Comparison of ENCODE assay signal across 35 mouse cellular contexts in the genomic region with DNA sequence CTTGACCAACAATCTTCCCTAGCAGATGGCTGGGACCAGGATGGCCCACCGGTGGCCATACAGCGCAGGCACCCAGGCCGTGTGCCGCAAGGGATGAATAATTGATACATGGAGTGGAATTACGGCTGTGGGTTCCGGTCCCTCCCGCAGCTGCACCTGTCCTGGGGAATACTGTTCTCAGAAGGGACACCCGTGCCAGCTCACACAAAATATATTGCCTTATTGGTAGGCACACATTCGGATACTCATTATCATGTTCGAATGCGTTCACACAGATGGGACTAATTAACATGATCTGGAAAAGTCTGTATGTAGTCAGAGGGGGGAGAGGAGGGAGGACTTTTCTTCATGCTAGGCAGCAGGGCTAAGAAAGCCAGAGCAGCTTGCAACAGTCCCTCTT. TPM values are rescaled to one million over a fixed set of nuclear protein-coding genes. Genes with fewer than 3 reads are reported as not detected.
DNase-seq lines count a peak whose midpoint lies in the region; ATAC-seq and TF ChIP-seq lines count a peak whose summit lies in the region.
"Had no signal": no experiment of that assay in that cellular context is flagged by ENCODE, and none has a peak within 500 bp of the region (broad histone marks: within the 10 kb centered on the region; RNA-seq: fewer than 3 reads in every experiment).

No protein-coding gene starts in this region.

- no peak overlapping the region for H3K4me3 ChIP-seq in forebrain, embryonic 15.5 days
- no peak overlapping the region for H3K4me3 ChIP-seq in forebrain, embryonic 10.5 days
- no peak overlapping the region for H3K4me3 ChIP-seq in layer of hippocampus, adult 2 months
- no peak overlapping the region for H3K4me3 ChIP-seq in neural tube, embryonic 12.5 days
- no peak overlapping the region for H3K4me3 ChIP-seq in neural tube, embryonic 15.5 days (replicated peaks)
- no peak overlapping the region for H3K4me3 ChIP-seq in neural tube, embryonic 14.5 days (ENCODE audit: low read depth, low read length)
- H3K4me3 ChIP-seq: embryonic facial prominence, embryonic 12.5 days; heart, embryonic 13.5 days; hindbrain, embryonic 12.5 days had no signal

- H3K27me3 ChIP-seq in forebrain, embryonic 15.5 days, result no peaks in the 10 kb centered on the region
- no peaks in the 10 kb centered on the region for H3K27me3 ChIP-seq in forebrain, embryonic 10.5 days (ENCODE audit: poor library complexity, severe bottlenecking)
- no peaks in the 10 kb centered on the region for H3K27me3 ChIP-seq in neural tube, embryonic 12.5 days (replicated peaks)
- H3K27me3 ChIP-seq in neural tube, embryonic 15.5 days (replicated peaks), result no peaks in the 10 kb centered on the region
- H3K27me3 ChIP-seq in neural tube, embryonic 14.5 days (ENCODE audit: control insufficient read depth, insufficient read depth, low read length), result no peaks in the 10 kb centered on the region
- H3K27me3 ChIP-seq: hindbrain, embryonic 12.5 days; Patski had no signal

- H3K9ac ChIP-seq in forebrain, embryonic 15.5 days (replicated peaks), result no peak overlapping the region
- H3K9ac ChIP-seq in neural tube, embryonic 12.5 days, result no peak overlapping the region
- no peak overlapping the region for H3K9ac ChIP-seq in neural tube, embryonic 15.5 days (replicated peaks)
- no peak overlapping the region for H3K9ac ChIP-seq in neural tube, embryonic 14.5 days (replicated peaks; ENCODE audit: low read depth, low read length)
- H3K9ac ChIP-seq: embryonic facial prominence, embryonic 12.5 days; heart, embryonic 13.5 days; hindbrain, embryonic 12.5 days; liver, embryonic 14.5 days had no signal

- H3K27ac ChIP-seq in forebrain, embryonic 15.5 days (replicated peaks), result peak overlapping the region; percentile 56
- H3K27ac ChIP-seq in forebrain, embryonic 10.5 days, result no peak overlapping the region
- H3K27ac ChIP-seq in layer of hippocampus, adult 2 months, result no peak overlapping the region
- no peak overlapping the region for H3K27ac ChIP-seq in neural tube, embryonic 12.5 days
- no peak overlapping the region for H3K27ac ChIP-seq in neural tube, embryonic 15.5 days (replicated peaks)
- H3K27ac ChIP-seq in neural tube, embryonic 14.5 days (ENCODE audit: low read depth, low read length), result no peak overlapping the region
- H3K27ac ChIP-seq: embryonic facial prominence, embryonic 12.5 days; heart, embryonic 13.5 days; hindbrain, embryonic 12.5 days; liver, embryonic 14.5 days; macrophage; stomach, postnatal 0 days had no signal

- WGBS in forebrain, embryonic 15.5 days, result 57% methylated on average over 11 of the region's 11 CpGs
- 92% methylated on average over 11 of the region's 11 CpGs for WGBS in forebrain, embryonic 10.5 days
- 62% methylated on average over 11 of the region's 11 CpGs for WGBS in neural tube, embryonic 12.5 days
- 27% methylated on average over 11 of the region's 11 CpGs for WGBS in neural tube, embryonic 15.5 days
- 42% methylated on average over 11 of the region's 11 CpGs for WGBS in neural tube, embryonic 14.5 days

- peaks cover 11% of the 10 kb centered on the region for H3K4me1 ChIP-seq in forebrain, embryonic 15.5 days
- H3K4me1 ChIP-seq in forebrain, embryonic 10.5 days, result peaks cover 15% of the 10 kb centered on the region
- peaks cover 18% of the 10 kb centered on the region; the same call in 1 of the 2 replicates for H3K4me1 ChIP-seq in neural tube, embryonic 12.5 days
- no peaks in the 10 kb centered on the region for H3K4me1 ChIP-seq in neural tube, embryonic 15.5 days
- H3K4me1 ChIP-seq in neural tube, embryonic 14.5 days (ENCODE audit: control insufficient read depth, insufficient read depth, low read length), result no peaks in the 10 kb centered on the region
- H3K4me1 ChIP-seq: hindbrain, embryonic 12.5 days had no signal

- no peak for DNase-seq in forebrain, embryonic 10.5 days (ENCODE audit: extremely low spot score, low spot score)
- DNase-seq in layer of hippocampus, adult 9-11 months, result peak; percentile 25
- no peak for DNase-seq in layer of hippocampus, adult 2 months (ENCODE audit: low spot score in 2 of 2)
- DNase-seq in right cerebral cortex, adult 18-20 months, result no peak
- DNase-seq: adrenal gland, postnatal 10 days; cerebellum, adult 11-12 months; cerebellum, adult 9-11 months; embryo, embryonic 11 days; heart, postnatal 10 days; kidney, adult 2 months; kidney, postnatal 36 days; layer of hippocampus, postnatal 36 days; liver; lung, adult 2 months; lung, postnatal 10 days; thymus, adult 18-20 months; thymus, postnatal 25 days had no signal

- H3K36me3 ChIP-seq in forebrain, embryonic 15.5 days, result no peaks in the 10 kb centered on the region
- no peaks in the 10 kb centered on the region for H3K36me3 ChIP-seq in forebrain, embryonic 10.5 days (replicated peaks)
- no peaks in the 10 kb centered on the region for H3K36me3 ChIP-seq in neural tube, embryonic 12.5 days
- no peaks in the 10 kb centered on the region for H3K36me3 ChIP-seq in neural tube, embryonic 15.5 days
- no peaks in the 10 kb centered on the region for H3K36me3 ChIP-seq in neural tube, embryonic 14.5 days (ENCODE audit: control insufficient read depth, insufficient read depth, low read length)
- H3K36me3 ChIP-seq: embryonic facial prominence, embryonic 12.5 days; heart, embryonic 13.5 days; hindbrain, embryonic 12.5 days had no signal

- TF ChIP-seq CTCF in layer of hippocampus, adult 2 months (conservative IDR thresholded peaks at IDR 0.05), result no peak

- peak; percentile 61 for ATAC-seq in forebrain, embryonic 15.5 days (replicated peaks)
- 0 out of 2 replicates have a peak, but pooled peaks have one; percentile 34 for ATAC-seq in neural tube, embryonic 12.5 days (ENCODE audit: low FRiP score, low read depth)
- no peak for ATAC-seq in neural tube, embryonic 15.5 days (ENCODE audit: low FRiP score)
- peak; percentile 69; the same call in 1 of the 2 replicates for ATAC-seq in neural tube, embryonic 14.5 days (ENCODE audit: low read depth)
- ATAC-seq: Patski had no signal

- no peaks in the 10 kb centered on the region for H3K9me3 ChIP-seq in forebrain, embryonic 15.5 days
- H3K9me3 ChIP-seq in forebrain, embryonic 10.5 days, result no peaks in the 10 kb centered on the region
- no peaks in the 10 kb centered on the region for H3K9me3 ChIP-seq in neural tube, embryonic 12.5 days
- no peaks in the 10 kb centered on the region for H3K9me3 ChIP-seq in neural tube, embryonic 15.5 days (replicated peaks)
- H3K9me3 ChIP-seq in neural tube, embryonic 14.5 days (ENCODE audit: control insufficient read depth, low read length), result no peaks in the 10 kb centered on the region
- H3K9me3 ChIP-seq: embryonic facial prominence, embryonic 12.5 days; heart, embryonic 13.5 days; hindbrain, embryonic 12.5 days had no signal

- H3K4me2 ChIP-seq in forebrain, embryonic 15.5 days (replicated peaks), result no peak overlapping the region
- H3K4me2 ChIP-seq in neural tube, embryonic 12.5 days (replicated peaks), result no peak overlapping the region
- H3K4me2 ChIP-seq in neural tube, embryonic 15.5 days, result no peak overlapping the region
- no peak overlapping the region for H3K4me2 ChIP-seq in neural tube, embryonic 14.5 days (ENCODE audit: low read depth, low read length)
- H3K4me2 ChIP-seq: embryonic facial prominence, embryonic 12.5 days; heart, embryonic 13.5 days; hindbrain, embryonic 12.5 days had no signal

RNA-seq across cellular contexts. Expression of a gene that starts 37.6 kb away (rescaled TPM):
- not detected in 2 replicates for polyA plus RNA-seq in forebrain, embryonic 15.5 days (2015; fragmentation: Nextera tagmentation; extraction: Ambion mirVana)
- not detected in 2 replicates for polyA plus RNA-seq in forebrain, embryonic 10.5 days (2016; fragmentation: Nextera tagmentation; extraction: Ambion mirVana)
- total RNA-seq in layer of hippocampus, adult 2 months (2021), result under 1 TPM; 0.92 to 0.98 TPM
- polyA plus RNA-seq in neural tube, embryonic 12.5 days (2016; fragmentation: Nextera tagmentation; extraction: Ambion mirVana), result 0.37 and 0.56 TPM in 2 replicates
- polyA plus RNA-seq in neural tube, embryonic 15.5 days (2015; fragmentation: Nextera tagmentation; extraction: Ambion mirVana), result not detected in 2 replicates
- polyA plus RNA-seq in neural tube, embryonic 14.5 days (2014; fragmentation: Nextera tagmentation; extraction: Ambion mirVana), result not detected in 2 replicates
- total RNA-seq: gastrocnemius, adult 8-10 months; heart, adult 8-10 months; heart, postnatal 10 days; megakaryocyte-erythroid progenitor cell, adult 5-6 weeks; MEL; monocyte, adult 5-6 weeks had no signal
- polyA plus RNA-seq: heart, embryonic 13.5 days; limb, embryonic 11.5 days; macrophage; Patski; spleen, adult 2 months had no signal
